Comparison of ENCODE assay signal across 10 mouse cellular contexts in genomic region chr16:13416465-13416864, GRCm38 (mm10).
DNase-seq lines count a peak whose midpoint lies in the region; ATAC-seq and TF ChIP-seq lines count a peak whose summit lies in the region.
"Had no signal": no experiment of that assay in that cellular context is flagged by ENCODE, and none has a peak within 500 bp of the region (broad histone marks: within the 10 kb centered on the region; RNA-seq: fewer than 3 reads in every experiment).

No protein-coding gene starts in this region.

- no peaks in the 10 kb centered on the region for H3K9me3 ChIP-seq in heart, embryonic 12.5 days (replicated peaks)
- H3K9me3 ChIP-seq in hindbrain, embryonic 10.5 days, result peaks cover 2% of the 10 kb centered on the region; the same call in 1 of the 2 replicates

- TF ChIP-seq CTCF in heart, adult 2 months (IDR thresholded peaks at IDR 0.05), result no peak
- TF ChIP-seq CTCF in lung, adult 2 months (IDR thresholded peaks at IDR 0.05; ENCODE audit: insufficient read depth, low read length), result no peak

- peaks cover 7% of the 10 kb centered on the region; the same call in 1 of the 2 replicates for H3K4me1 ChIP-seq in heart, adult 2 months (ENCODE audit: control insufficient read depth, insufficient read depth, low read length)
- 0 out of 2 replicates have a peak, but pooled peaks cover 3% of the 10 kb centered on the region for H3K4me1 ChIP-seq in heart, embryonic 12.5 days (replicated peaks)
- peaks cover 3% of the 10 kb centered on the region for H3K4me1 ChIP-seq in lung, adult 2 months (ENCODE audit: control insufficient read depth, insufficient read depth, low read length)
- no peaks in the 10 kb centered on the region for H3K4me1 ChIP-seq in hindbrain, embryonic 10.5 days (replicated peaks)

- no peaks in the 10 kb centered on the region for H3K27me3 ChIP-seq in heart, adult 2 months (ENCODE audit: control insufficient read depth, insufficient read depth, low read length)
- H3K27me3 ChIP-seq in heart, embryonic 12.5 days (replicated peaks), result no peaks in the 10 kb centered on the region
- no peaks in the 10 kb centered on the region for H3K27me3 ChIP-seq in hindbrain, embryonic 10.5 days (ENCODE audit: insufficient read depth, poor library complexity, severe bottlenecking)

- H3K36me3 ChIP-seq in heart, adult 2 months (ENCODE audit: control insufficient read depth, insufficient read depth, low read length), result no peaks in the 10 kb centered on the region
- peaks cover 41% of the 10 kb centered on the region for H3K36me3 ChIP-seq in heart, embryonic 12.5 days
- H3K36me3 ChIP-seq in hindbrain, embryonic 10.5 days, result peaks cover 34% of the 10 kb centered on the region

- H3K27ac ChIP-seq in heart, adult 2 months, result peak overlapping the region; percentile 52
- H3K27ac ChIP-seq in heart, embryonic 12.5 days (ENCODE audit: poor library complexity, severe bottlenecking), result no peak overlapping the region
- no peak overlapping the region for H3K27ac ChIP-seq in hindbrain, embryonic 10.5 days
- H3K27ac ChIP-seq: macrophage had no signal

- H3K4me3 ChIP-seq in heart, adult 2 months, result no peak overlapping the region
- no peak overlapping the region for H3K4me3 ChIP-seq in heart, embryonic 12.5 days
- no peak overlapping the region for H3K4me3 ChIP-seq in lung, adult 2 months (replicated peaks; ENCODE audit: extremely low read depth, low read depth, low read length)
- no peak overlapping the region for H3K4me3 ChIP-seq in hindbrain, embryonic 10.5 days

- no peak overlapping the region for H3K4me2 ChIP-seq in heart, embryonic 12.5 days

- intact Hi-C loops in heart, adult 2 months (cut with DNase I), result no loop called here

- TF ChIP-seq POLR2A in heart, adult 2 months (IDR thresholded peaks at IDR 0.05; ENCODE audit: insufficient read depth, low read depth, low read length), result no peak
- no peak for TF ChIP-seq POLR2A in lung, adult 2 months (IDR thresholded peaks at IDR 0.05; ENCODE audit: borderline replicate concordance, extremely low read depth, low read depth, low read length)

- DNase-seq in heart, adult 2 months, result peak; percentile 68 to 77
- peak; percentile 42 for DNase-seq in R1 (ENCODE audit: low read depth, low spot score)
- peak; percentile 60 for DNase-seq in heart, adult 8-10 months (ENCODE audit: low spot score)
- peak; percentile 36 for DNase-seq in lung, adult 2 months
- no peak for DNase-seq in thymus, postnatal 14 days
- DNase-seq in hindbrain, embryonic 10.5 days (ENCODE audit: low spot score), result no peak
- no peak for DNase-seq in gastrocnemius, postnatal 25 days
- DNase-seq: retina, postnatal 1 day had no signal

- TF ChIP-seq EP300 in heart, adult 2 months (IDR thresholded peaks at IDR 0.05; ENCODE audit: insufficient read depth, low read depth, low read length), result peak; percentile 98

- H3K79me2 ChIP-seq in heart, adult 2 months (replicated peaks; ENCODE audit: control insufficient read depth, insufficient read depth, low read length), result no peaks in the 10 kb centered on the region

- no peak overlapping the region for H3K9ac ChIP-seq in heart, adult 2 months (ENCODE audit: low read depth, low read length)
- H3K9ac ChIP-seq in heart, embryonic 12.5 days, result no peak overlapping the region

- ATAC-seq in heart, embryonic 12.5 days (ENCODE audit: insufficient number of reproducible peaks, low FRiP score), result no peak

- WGBS in heart, adult 2 months, result 26% methylated on average over 10 of the region's 10 CpGs
- WGBS in heart, embryonic 12.5 days, result 64% methylated on average over 10 of the region's 10 CpGs
- 20% methylated on average over 10 of the region's 10 CpGs for WGBS in lung, adult 2 months
- WGBS in hindbrain, embryonic 10.5 days, result 80% methylated on average over 10 of the region's 10 CpGs

Comparison
In these comparisons a context has a peak if more than half of its experiments do, and no peak if none do; other contexts are left out.
1. DNase-seq: peak in heart, adult 2 months (2 of 2), R1 (single experiment), heart, adult 8-10 months (single experiment) and lung, adult 2 months (single experiment); none in thymus, postnatal 14 days (single experiment), hindbrain, embryonic 10.5 days (single experiment) and gastrocnemius, postnatal 25 days (single experiment).